Mouse (Mus musculus) c-Kit-positive CD71-positive TER-119-negative erythroid progenitor cells, embryonic 14.5 days (primary cell): ENCODE data around the gene Erbb2.

Experiments
- DNase-seq: peaks from one replicate; pipeline ENCODE4 v3.0.0-alpha.2; 2013; ENCODE audit warnings: low read depth

Gene Erbb2

GRCm38 (mm10) chr11:98385638-98386585, 26.4 kb upstream of the Erbb2 start, which contains the start of gene Pnmt:
Gene Pnmt, plus strand, starts transcription at chr11:98386450.
- no peak for DNase-seq

- no peak for DNase-seq
These were observed 25.7 kb upstream of the Erbb2 start for GRCm38 (mm10) chr11:98386596-98386995.

- DNase-seq, result no peak
These were observed 25.2 kb upstream of the Erbb2 start for GRCm38 (mm10) chr11:98387056-98387577.

- no peak for DNase-seq
These were observed 24.0 kb upstream of the Erbb2 start for GRCm38 (mm10) chr11:98388282-98388681.

GRCm38 (mm10) chr11:98389221-98389780, 23.0 kb upstream of the Erbb2 start:
- peak; percentile 48 for DNase-seq

GRCm38 (mm10) chr11:98390141-98390540, 22.1 kb upstream of the Erbb2 start:
- no peak for DNase-seq

GRCm38 (mm10) chr11:98392034-98392433, 20.2 kb upstream of the Erbb2 start:
- DNase-seq, result no peak

GRCm38 (mm10) chr11:98392645-98393044, 19.6 kb upstream of the Erbb2 start:
- DNase-seq, result peak; percentile 56

- DNase-seq, result peak; percentile 57
These were observed 19.0 kb upstream of the Erbb2 start for GRCm38 (mm10) chr11:98393317-98393716.

GRCm38 (mm10) chr11:98394301-98394700, 18.0 kb upstream of the Erbb2 start:
- no peak for DNase-seq

- DNase-seq, result no peak
These were observed 17.2 kb upstream of the Erbb2 start for GRCm38 (mm10) chr11:98395041-98395440.

- no peak for DNase-seq
These were observed 14.3 kb upstream of the Erbb2 start for GRCm38 (mm10) chr11:98397946-98398345.

- DNase-seq, result peak; percentile 79
These were observed 12.0 kb upstream of the Erbb2 start, which contains the start of gene Pgap3 for GRCm38 (mm10) chr11:98400161-98400726. Gene Pgap3, minus strand, starts transcription at chr11:98400490.

- DNase-seq, result no peak
These were observed 11.5 kb upstream of the Erbb2 start for GRCm38 (mm10) chr11:98400816-98401215.

GRCm38 (mm10) chr11:98406621-98407020, 5.6 kb upstream of the Erbb2 start:
- DNase-seq, result no peak

- no peak for DNase-seq
These were observed 3.4 kb upstream of the Erbb2 start for GRCm38 (mm10) chr11:98408872-98409271.

GRCm38 (mm10) chr11:98409341-98409822, 2.9 kb upstream of the Erbb2 start:
- no peak for DNase-seq

- no peak for DNase-seq
These were observed 579 bp downstream of the Erbb2 start for GRCm38 (mm10) chr11:98412797-98413301.

GRCm38 (mm10) chr11:98413731-98414130, 1.5 kb downstream of the Erbb2 start:
- no peak for DNase-seq

- DNase-seq, result no peak
These were observed 1.9 kb downstream of the Erbb2 start for GRCm38 (mm10) chr11:98414162-98414561.

GRCm38 (mm10) chr11:98417074-98417473, 4.8 kb downstream of the Erbb2 start:
- DNase-seq, result no peak

- no peak for DNase-seq
These were observed 6.0 kb downstream of the Erbb2 start for GRCm38 (mm10) chr11:98418273-98418672.
